Mouse (Mus musculus) brain, embryonic 14.5 days (tissue): Measurements from ENCODE around the gene Pik3ca.

Experiments
- CTCF ChIP-seq: fragments of 200-500 bp; IDR thresholded peaks from 2 replicates; pipeline ENCODE4 v1.5.1; 2012; ENCODE audit warnings: inconsistent platforms, mild to moderate bottlenecking, moderate library complexity, borderline replicate concordance; ENCODE audit not compliant: insufficient read depth, insufficient read length; ENCODE audit errors: extremely low read depth
- POLR2A ChIP-seq: fragments of 200-500 bp; IDR thresholded peaks from 2 replicates; pipeline ENCODE4 v1.6.1; 2012; ENCODE audit warnings: mild to moderate bottlenecking, inconsistent platforms, borderline replicate concordance; ENCODE audit not compliant: poor library complexity, insufficient read depth, insufficient read length, severe bottlenecking; ENCODE audit errors: extremely low read depth

DNA sequence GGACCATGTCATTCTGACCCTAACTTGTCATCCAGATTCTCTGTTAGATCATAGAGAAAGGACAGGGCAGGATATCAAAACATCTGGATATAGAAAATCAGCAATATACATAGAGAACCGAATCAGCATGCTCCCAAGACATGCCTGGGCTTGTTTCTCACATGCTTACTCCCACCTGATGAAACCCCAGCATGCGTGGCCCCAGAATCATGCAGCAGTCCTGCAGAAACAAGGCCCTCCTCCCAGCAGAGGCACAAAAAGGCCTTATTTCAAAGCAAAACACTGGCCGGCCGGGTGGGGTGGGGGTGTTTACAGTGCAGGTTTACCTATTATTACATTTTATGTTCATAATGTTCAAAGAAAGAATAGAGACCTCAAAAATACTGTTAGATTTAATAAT lies 33.3 kb upstream of the Pik3ca start:
- TF ChIP-seq POLR2A (no peak), CTCF (no peak)
